Mouse (Mus musculus): ENCODE data around the gene Lrmda. TPM values are rescaled to one million over a fixed set of nuclear protein-coding genes. Genes with fewer than 3 reads are reported as not detected.

Gene Lrmda
- polyA plus RNA-seq, 1 experiment from 2014 or later: not detected

DNA sequence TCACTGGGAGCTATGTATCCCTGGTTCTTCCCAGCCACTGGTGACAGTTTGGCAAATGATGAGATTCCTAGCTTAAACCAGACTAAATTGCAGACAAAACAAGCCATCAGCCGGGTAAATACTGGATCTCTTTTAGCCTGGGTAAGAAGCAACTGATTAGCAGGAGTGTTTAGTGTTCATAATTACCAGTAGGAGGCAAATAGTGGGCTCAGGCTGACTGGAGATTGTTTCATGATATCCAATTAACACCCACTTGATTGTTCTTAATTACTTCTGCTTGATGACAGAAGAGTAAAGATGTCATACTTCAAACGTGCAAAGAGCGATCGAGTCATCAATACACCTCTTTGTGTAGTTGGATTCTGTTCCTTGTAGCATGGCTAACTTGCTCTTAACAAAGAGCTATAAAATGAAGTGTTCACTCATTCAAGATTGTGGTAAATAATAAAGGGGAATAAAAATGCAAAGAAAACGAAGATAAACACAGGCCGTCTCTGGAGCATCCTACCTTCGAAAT is 405.6 kb downstream of the Lrmda start:
- no peaks in the 10 kb centered on the region for H3K4me1 ChIP-seq (ENCODE audit: control insufficient read depth, insufficient read depth, low read length)
- no peaks in the 10 kb centered on the region for H3K36me3 ChIP-seq (ENCODE audit: control insufficient read depth, insufficient read depth, low read length)
- no peak overlapping the region for H3K4me2 ChIP-seq (ENCODE audit: low read length)
- no peak overlapping the region for H3K4me3 ChIP-seq (replicated peaks; ENCODE audit: low read depth, low read length)
- no peak overlapping the region for H3K27ac ChIP-seq (replicated peaks; ENCODE audit: low read depth, low read length)
- DNase-seq (no peak), ATAC-seq (ENCODE audit: low FRiP score, low TSS enrichment) (no peak)
- 88% methylated on average over 7 of the region's 7 CpGs for WGBS
- H3K9me3 ChIP-seq (ENCODE audit: control insufficient read depth, low read length): no peaks in the 10 kb centered on the region
- no peak overlapping the region for H3K9ac ChIP-seq (replicated peaks; ENCODE audit: low read length)
- no peaks in the 10 kb centered on the region for H3K27me3 ChIP-seq (ENCODE audit: control insufficient read depth, insufficient read depth, low read length)

DNA sequence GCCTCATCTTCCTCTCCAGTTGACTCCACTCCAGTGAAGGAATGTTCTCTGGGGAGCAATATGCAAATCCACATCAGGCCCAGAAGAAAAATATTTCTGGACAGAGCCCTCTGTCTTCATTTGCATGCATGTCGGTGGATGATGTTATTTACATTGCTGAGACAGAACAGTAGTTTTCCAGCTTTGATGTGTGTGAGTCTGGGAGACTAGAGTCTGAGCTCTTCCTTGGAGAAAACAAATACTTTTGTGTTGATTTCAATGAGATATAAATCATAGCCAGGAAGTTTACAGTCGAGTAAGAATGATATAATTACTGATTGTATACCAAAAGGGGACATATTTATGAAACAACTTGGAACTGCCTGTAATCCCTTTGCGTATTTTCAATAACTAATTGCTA is 415.9 kb downstream of the Lrmda start:
- no peak overlapping the region for H3K9ac ChIP-seq (replicated peaks; ENCODE audit: low read length)
- H3K27me3 ChIP-seq (ENCODE audit: control insufficient read depth, insufficient read depth, low read length): no peaks in the 10 kb centered on the region
- H3K4me1 ChIP-seq (ENCODE audit: control insufficient read depth, insufficient read depth, low read length): peaks cover 9% of the 10 kb centered on the region
- no peak overlapping the region for H3K4me3 ChIP-seq (replicated peaks; ENCODE audit: low read depth, low read length)
- H3K36me3 ChIP-seq (ENCODE audit: control insufficient read depth, insufficient read depth, low read length): no peaks in the 10 kb centered on the region
- no peaks in the 10 kb centered on the region for H3K9me3 ChIP-seq (ENCODE audit: control insufficient read depth, low read length)
- DNase-seq (no peak), ATAC-seq (ENCODE audit: low FRiP score, low TSS enrichment) (no peak)
- H3K4me2 ChIP-seq (ENCODE audit: low read length): no peak overlapping the region
- no peak overlapping the region for H3K27ac ChIP-seq (replicated peaks; ENCODE audit: low read depth, low read length)
- 75% methylated on average over 3 of the region's 3 CpGs for WGBS

DNA sequence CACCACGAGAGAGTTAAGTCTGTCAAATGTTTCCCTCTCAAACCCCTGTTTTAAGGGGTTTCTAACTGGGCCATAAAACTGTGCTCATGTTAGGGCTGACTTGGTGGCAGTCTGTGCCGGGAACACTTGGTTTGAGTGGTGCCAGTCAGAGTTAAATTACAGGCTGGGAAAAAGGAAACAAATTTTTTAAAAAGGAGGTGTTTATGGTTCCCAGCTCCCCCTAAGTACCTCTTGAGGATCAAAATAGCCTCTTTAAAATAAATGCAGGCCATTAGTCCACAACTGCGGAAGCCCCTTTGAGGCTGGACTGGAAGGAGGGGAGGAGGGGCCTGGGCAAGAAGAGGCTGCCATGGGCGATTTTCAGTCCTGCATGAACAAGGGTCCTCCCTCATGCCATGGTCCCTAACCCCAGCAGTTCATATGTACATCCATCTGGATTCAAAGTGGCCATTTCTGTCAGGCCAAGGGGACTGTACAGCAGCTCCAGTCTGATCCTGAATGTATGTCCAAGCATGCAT is 416.4 kb downstream of the Lrmda start:
- Histone ChIP-seq H3K27ac (replicated peaks; ENCODE audit: low read depth, low read length) (no peak overlapping the region), H3K27me3 (ENCODE audit: control insufficient read depth, insufficient read depth, low read length) (no peaks in the 10 kb centered on the region), H3K4me1 (ENCODE audit: control insufficient read depth, insufficient read depth, low read length) (peaks cover 13% of the 10 kb centered on the region), H3K36me3 (ENCODE audit: control insufficient read depth, insufficient read depth, low read length) (no peaks in the 10 kb centered on the region), H3K9ac (replicated peaks; ENCODE audit: low read length) (no peak overlapping the region), H3K9me3 (ENCODE audit: control insufficient read depth, low read length) (no peaks in the 10 kb centered on the region), H3K4me3 (replicated peaks; ENCODE audit: low read depth, low read length) (no peak overlapping the region), H3K4me2 (ENCODE audit: low read length) (no peak overlapping the region)
- WGBS: 76% methylated on average over 4 of the region's 4 CpGs
- DNase-seq: no peak
- ATAC-seq (ENCODE audit: low FRiP score, low TSS enrichment): no peak

DNA sequence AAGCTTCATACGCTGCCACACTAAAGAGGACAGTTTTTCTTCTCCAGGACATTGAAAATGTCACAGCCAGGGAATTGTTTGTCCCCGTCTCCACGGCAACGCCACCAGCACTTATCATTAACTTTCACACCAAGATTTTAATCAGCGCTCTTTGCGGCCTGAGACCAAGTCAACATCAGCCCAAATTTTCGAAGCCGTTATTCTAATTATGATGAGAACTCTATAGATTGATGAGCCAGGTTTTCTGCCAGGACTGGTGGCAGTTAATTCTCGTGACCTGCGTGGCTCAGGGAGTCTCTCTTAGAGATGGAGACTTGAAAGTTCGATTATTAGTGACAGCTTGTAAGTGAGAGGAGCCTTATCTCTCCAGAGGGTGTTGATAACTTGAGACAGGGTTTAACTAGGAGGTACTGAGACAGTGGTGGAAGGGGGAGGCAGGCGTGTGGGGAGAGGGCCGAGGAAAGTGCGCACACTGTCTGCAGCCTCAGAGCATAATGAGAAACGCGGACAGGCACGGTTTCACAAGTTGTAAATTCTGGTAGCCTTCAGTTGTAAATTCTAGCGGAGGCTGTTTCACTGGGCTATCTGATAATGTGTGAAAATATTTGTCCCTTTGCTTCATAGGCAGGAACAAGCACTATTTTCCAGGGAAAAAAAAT is 421.0 kb downstream of the Lrmda start:
- WGBS: 15% methylated on average over 18 of the region's 18 CpGs
- Histone ChIP-seq H3K27me3 (ENCODE audit: control insufficient read depth, insufficient read depth, low read length) (no peaks in the 10 kb centered on the region), H3K9me3 (ENCODE audit: control insufficient read depth, low read length) (no peaks in the 10 kb centered on the region), H3K4me3 (replicated peaks; ENCODE audit: low read depth, low read length) (no peak overlapping the region), H3K36me3 (ENCODE audit: control insufficient read depth, insufficient read depth, low read length) (no peaks in the 10 kb centered on the region), H3K4me1 (ENCODE audit: control insufficient read depth, insufficient read depth, low read length) (peaks cover 17% of the 10 kb centered on the region), H3K4me2 (ENCODE audit: low read length) (no peak overlapping the region), H3K27ac (replicated peaks; ENCODE audit: low read depth, low read length) (no peak overlapping the region), H3K9ac (replicated peaks; ENCODE audit: low read length) (no peak overlapping the region)
- no peak for ATAC-seq (ENCODE audit: low FRiP score, low TSS enrichment)
- peak; percentile 65 for DNase-seq

DNA sequence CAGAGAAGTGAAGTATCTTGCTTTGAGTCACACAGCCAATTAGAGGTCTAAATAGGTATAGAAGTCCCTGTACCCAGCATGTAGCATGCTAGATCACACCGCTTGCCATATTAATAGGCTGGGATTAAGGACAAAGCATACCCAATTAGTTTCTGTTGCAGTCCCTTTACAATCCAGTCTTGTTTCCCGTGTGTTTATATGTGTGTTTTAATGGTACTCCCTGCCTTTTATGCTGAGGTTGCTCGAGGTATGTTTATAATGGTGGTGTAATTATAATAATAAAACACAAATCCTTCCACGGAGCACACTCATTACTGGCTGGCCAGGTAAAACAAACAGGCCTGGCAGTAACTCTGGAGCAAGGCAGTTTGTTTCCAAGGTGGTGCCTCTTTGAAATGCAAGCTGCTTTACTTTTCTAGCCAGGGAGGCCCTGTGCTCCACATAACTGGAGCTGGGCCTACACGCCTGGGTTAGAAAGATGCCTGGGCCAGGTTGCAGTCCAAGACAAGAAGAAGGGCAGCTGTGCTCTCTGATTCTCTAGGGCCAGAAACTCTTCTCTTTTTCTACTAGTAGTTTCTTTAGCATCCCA is 422.4 kb downstream of the Lrmda start:
- Histone ChIP-seq H3K4me3 (replicated peaks; ENCODE audit: low read depth, low read length) (no peak overlapping the region), H3K9ac (replicated peaks; ENCODE audit: low read length) (no peak overlapping the region), H3K27ac (replicated peaks; ENCODE audit: low read depth, low read length) (no peak overlapping the region), H3K9me3 (ENCODE audit: control insufficient read depth, low read length) (no peaks in the 10 kb centered on the region), H3K4me2 (ENCODE audit: low read length) (no peak overlapping the region), H3K4me1 (ENCODE audit: control insufficient read depth, insufficient read depth, low read length) (peaks cover 17% of the 10 kb centered on the region; the same call in 1 of the 2 replicates), H3K27me3 (ENCODE audit: control insufficient read depth, insufficient read depth, low read length) (no peaks in the 10 kb centered on the region; the same call in 1 of the 2 replicates), H3K36me3 (ENCODE audit: control insufficient read depth, insufficient read depth, low read length) (no peaks in the 10 kb centered on the region)
- DNase-seq: no peak
- ATAC-seq (ENCODE audit: low FRiP score, low TSS enrichment): no peak
- 61% methylated on average over 5 of the region's 5 CpGs for WGBS

DNA sequence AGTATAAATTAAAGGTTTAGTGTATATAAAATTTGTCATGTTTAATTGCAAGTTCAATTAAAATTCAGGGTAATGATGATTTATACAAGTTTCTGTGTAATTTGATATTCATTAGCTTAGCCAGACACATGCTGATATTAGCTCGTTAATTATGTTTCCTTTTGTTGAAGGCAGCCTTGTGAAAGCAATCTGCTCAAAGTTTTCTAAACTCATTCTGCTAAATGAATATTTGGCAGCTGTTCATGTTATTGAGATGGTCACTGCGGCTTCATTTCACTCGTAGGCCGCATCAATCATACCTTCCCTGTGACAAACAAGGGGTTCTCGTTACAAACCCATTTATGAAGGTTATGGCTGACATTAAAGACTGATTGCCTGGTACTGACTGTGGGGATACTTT is 423.2 kb downstream of the Lrmda start:
- no peaks in the 10 kb centered on the region for H3K9me3 ChIP-seq (ENCODE audit: control insufficient read depth, low read length)
- no peak overlapping the region for H3K9ac ChIP-seq (replicated peaks; ENCODE audit: low read length)
- H3K4me2 ChIP-seq (ENCODE audit: low read length): no peak overlapping the region
- H3K4me1 ChIP-seq (ENCODE audit: control insufficient read depth, insufficient read depth, low read length): peaks cover 17% of the 10 kb centered on the region; the same call in 1 of the 2 replicates
- H3K27me3 ChIP-seq (ENCODE audit: control insufficient read depth, insufficient read depth, low read length): peaks cover 5% of the 10 kb centered on the region
- DNase-seq (no peak), ATAC-seq (ENCODE audit: low FRiP score, low TSS enrichment) (no peak)
- H3K4me3 ChIP-seq (replicated peaks; ENCODE audit: low read depth, low read length): no peak overlapping the region
- no peaks in the 10 kb centered on the region for H3K36me3 ChIP-seq (ENCODE audit: control insufficient read depth, insufficient read depth, low read length)
- WGBS: 88% methylated on average over 5 of the region's 5 CpGs
- H3K27ac ChIP-seq (replicated peaks; ENCODE audit: low read depth, low read length): no peak overlapping the region

DNA sequence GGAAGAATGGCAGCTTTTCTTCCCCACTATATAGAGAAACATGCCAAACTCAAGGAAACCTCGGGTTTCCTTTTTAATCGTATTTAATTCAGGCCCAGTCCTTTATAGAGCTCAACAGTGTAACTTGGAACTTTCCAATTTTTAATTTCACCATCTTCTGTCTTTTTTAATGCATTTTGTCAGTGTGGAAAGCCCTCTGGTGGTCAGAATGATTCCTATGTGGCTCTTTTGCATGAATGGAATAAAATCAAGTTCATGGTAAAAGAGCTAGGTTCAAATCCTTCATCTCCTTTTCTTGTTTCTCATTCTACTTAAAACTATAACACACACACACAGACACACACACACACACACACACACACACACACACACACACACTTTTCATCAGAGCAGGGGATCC is 425.0 kb downstream of the Lrmda start:
- 84% methylated on average over 2 of the region's 2 CpGs for WGBS

DNA sequence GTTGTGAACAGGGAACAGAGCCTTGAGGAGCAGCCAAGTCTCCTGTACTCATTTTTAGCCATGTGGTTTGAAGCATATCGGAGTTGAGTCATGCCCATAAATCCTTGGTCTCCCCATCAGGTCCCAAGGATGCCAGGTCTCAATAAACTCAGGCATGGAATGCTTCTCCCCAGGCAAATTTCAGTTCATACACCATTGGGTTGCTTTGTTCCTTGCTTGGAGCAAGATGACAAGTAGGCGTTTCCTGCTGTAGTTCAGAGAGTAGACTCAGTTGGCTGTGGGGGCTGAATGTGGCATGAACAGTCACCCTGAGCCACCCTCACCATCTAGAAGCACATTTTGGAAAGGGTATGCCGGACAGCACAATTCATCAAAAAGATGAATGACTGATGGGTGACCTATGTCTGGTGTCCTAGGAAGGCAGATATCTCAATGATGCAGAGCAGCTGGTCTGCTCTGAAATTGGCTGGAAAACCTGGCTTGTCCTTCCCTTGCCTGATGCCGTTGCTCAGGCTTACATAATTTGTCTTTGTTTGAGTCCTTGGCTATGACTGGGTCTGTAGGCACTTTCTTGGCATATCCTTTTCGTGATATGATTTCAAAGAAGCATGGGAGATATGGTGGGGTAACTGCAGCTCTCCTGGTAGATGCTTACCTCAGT is 425.8 kb downstream of the Lrmda start:
- H3K9me3 ChIP-seq (ENCODE audit: control insufficient read depth, low read length): no peaks in the 10 kb centered on the region
- 0 out of 2 replicates have a peak, but pooled peaks cover 10% of the 10 kb centered on the region for H3K4me1 ChIP-seq (ENCODE audit: control insufficient read depth, insufficient read depth, low read length)
- H3K27ac ChIP-seq (replicated peaks; ENCODE audit: low read depth, low read length): no peak overlapping the region
- ATAC-seq (ENCODE audit: low FRiP score, low TSS enrichment): no peak
- no peak overlapping the region for H3K4me3 ChIP-seq (replicated peaks; ENCODE audit: low read depth, low read length)
- peaks cover 9% of the 10 kb centered on the region for H3K27me3 ChIP-seq (ENCODE audit: control insufficient read depth, insufficient read depth, low read length)
- H3K9ac ChIP-seq (replicated peaks; ENCODE audit: low read length): no peak overlapping the region
- WGBS: 90% methylated on average over 5 of the region's 5 CpGs
- DNase-seq: no peak
- H3K4me2 ChIP-seq (ENCODE audit: low read length): no peak overlapping the region
- no peaks in the 10 kb centered on the region for H3K36me3 ChIP-seq (ENCODE audit: control insufficient read depth, insufficient read depth, low read length)

More for the DNA sequence above, 425.0 kb downstream of the Lrmda start:
- peaks cover 7% of the 10 kb centered on the region for H3K27me3 ChIP-seq (ENCODE audit: control insufficient read depth, insufficient read depth, low read length)
- ATAC-seq (ENCODE audit: low FRiP score, low TSS enrichment) (no peak), DNase-seq (peak; percentile 40)
- no peak overlapping the region for H3K4me3 ChIP-seq (replicated peaks; ENCODE audit: low read depth, low read length)
- H3K4me2 ChIP-seq (ENCODE audit: low read length): no peak overlapping the region
- peaks cover 17% of the 10 kb centered on the region; the same call in 1 of the 2 replicates for H3K4me1 ChIP-seq (ENCODE audit: control insufficient read depth, insufficient read depth, low read length)
- no peak overlapping the region for H3K27ac ChIP-seq (replicated peaks; ENCODE audit: low read depth, low read length)
- no peak overlapping the region for H3K9ac ChIP-seq (replicated peaks; ENCODE audit: low read length)
- no peaks in the 10 kb centered on the region for H3K36me3 ChIP-seq (ENCODE audit: control insufficient read depth, insufficient read depth, low read length)
- H3K9me3 ChIP-seq (ENCODE audit: control insufficient read depth, low read length): no peaks in the 10 kb centered on the region

All from midbrain, embryonic 14.5 days (tissue).